Mouse (Mus musculus): Measurements from ENCODE around the gene Cdh18. TPM values are rescaled to one million over a fixed set of nuclear protein-coding genes. Genes with fewer than 3 reads are reported as not detected.
"Not testable (repeated sequence)": the region's sequence is repeated elsewhere in the genome, so short reads cannot be mapped to it uniquely, and the experiment has no call there.

Cdh18 gene
- polyA plus RNA-seq, 1 experiment from 2014 or later: 0.42 TPM

- no peak overlapping the region for H3K9ac ChIP-seq (replicated peaks; ENCODE audit: low read length)
- H3K4me1 ChIP-seq (ENCODE audit: control insufficient read depth, insufficient read depth, low read length): no peaks in the 10 kb centered on the region
- H3K27me3 ChIP-seq (ENCODE audit: control insufficient read depth, insufficient read depth, low read length): no peaks in the 10 kb centered on the region
- no peak overlapping the region for H3K27ac ChIP-seq (replicated peaks; ENCODE audit: low read depth, low read length)
- H3K4me2 ChIP-seq (ENCODE audit: low read depth, low read length): no peak overlapping the region
- WGBS: 75% methylated on average over 1 of the region's 1 CpGs
- DNase-seq (ENCODE audit: low spot score) (no peak), ATAC-seq (replicated peaks; ENCODE audit: insufficient number of reproducible peaks, low FRiP score, low TSS enrichment, low read depth) (no peak)
- H3K9me3 ChIP-seq (replicated peaks; ENCODE audit: control insufficient read depth, low read length): no peaks in the 10 kb centered on the region
- H3K36me3 ChIP-seq (replicated peaks; ENCODE audit: control insufficient read depth, insufficient read depth, low read depth, low read length): no peaks in the 10 kb centered on the region
- no peak overlapping the region for H3K4me3 ChIP-seq (ENCODE audit: low read depth, low read length)
These were observed 177.8 kb downstream of the Cdh18 start for GRCm38 (mm10) chr15:22726574-22726973.

GRCm38 (mm10) chr15:22733039-22733438 is 184.2 kb downstream of the Cdh18 start:
- no peak for DNase-seq (ENCODE audit: low spot score)

GRCm38 (mm10) chr15:22736165-22736564 is 187.3 kb downstream of the Cdh18 start:
- Histone ChIP-seq H3K9ac (replicated peaks; ENCODE audit: low read length) (no peak overlapping the region), H3K4me3 (ENCODE audit: low read depth, low read length) (no peak overlapping the region), H3K4me2 (ENCODE audit: low read depth, low read length) (no peak overlapping the region), H3K9me3 (replicated peaks; ENCODE audit: control insufficient read depth, low read length) (no peaks in the 10 kb centered on the region), H3K27me3 (ENCODE audit: control insufficient read depth, insufficient read depth, low read length) (no peaks in the 10 kb centered on the region), H3K4me1 (ENCODE audit: control insufficient read depth, insufficient read depth, low read length) (no peaks in the 10 kb centered on the region), H3K27ac (replicated peaks; ENCODE audit: low read depth, low read length) (no peak overlapping the region), H3K36me3 (replicated peaks; ENCODE audit: control insufficient read depth, insufficient read depth, low read depth, low read length) (no peaks in the 10 kb centered on the region)
- WGBS: 71% methylated on average over 3 of the region's 3 CpGs
- ATAC-seq (replicated peaks; ENCODE audit: insufficient number of reproducible peaks, low FRiP score, low TSS enrichment, low read depth) (no peak), DNase-seq (ENCODE audit: low spot score) (no peak)

More at GRCm38 (mm10) chr15:22733039-22733438, 184.2 kb downstream of the Cdh18 start:
- H3K36me3 ChIP-seq (replicated peaks; ENCODE audit: control insufficient read depth, insufficient read depth, low read depth, low read length): no peaks in the 10 kb centered on the region
- no peak overlapping the region for H3K27ac ChIP-seq (replicated peaks; ENCODE audit: low read depth, low read length)
- H3K4me2 ChIP-seq (ENCODE audit: low read depth, low read length): no peak overlapping the region
- H3K9me3 ChIP-seq (replicated peaks; ENCODE audit: control insufficient read depth, low read length): no peaks in the 10 kb centered on the region
- no peak for ATAC-seq (replicated peaks; ENCODE audit: insufficient number of reproducible peaks, low FRiP score, low TSS enrichment, low read depth)
- no peak overlapping the region for H3K9ac ChIP-seq (replicated peaks; ENCODE audit: low read length)
- H3K27me3 ChIP-seq (ENCODE audit: control insufficient read depth, insufficient read depth, low read length): no peaks in the 10 kb centered on the region
- H3K4me3 ChIP-seq (ENCODE audit: low read depth, low read length): no peak overlapping the region
- no peaks in the 10 kb centered on the region for H3K4me1 ChIP-seq (ENCODE audit: control insufficient read depth, insufficient read depth, low read length)

- ATAC-seq (replicated peaks; ENCODE audit: insufficient number of reproducible peaks, low FRiP score, low TSS enrichment, low read depth); H3K27me3 ChIP-seq (ENCODE audit: control insufficient read depth, insufficient read depth, low read length); H3K9me3 ChIP-seq (replicated peaks; ENCODE audit: control insufficient read depth, low read length); H3K36me3 ChIP-seq (replicated peaks; ENCODE audit: control insufficient read depth, insufficient read depth, low read depth, low read length); H3K9ac ChIP-seq (replicated peaks; ENCODE audit: low read length); DNase-seq (ENCODE audit: low spot score); H3K4me1 ChIP-seq (ENCODE audit: control insufficient read depth, insufficient read depth, low read length); H3K27ac ChIP-seq (replicated peaks; ENCODE audit: low read depth, low read length); H3K4me2 ChIP-seq (ENCODE audit: low read depth, low read length); H3K4me3 ChIP-seq (ENCODE audit: low read depth, low read length): not testable (repeated sequence)
These were observed 212.4 kb downstream of the Cdh18 start for GRCm38 (mm10) chr15:22761257-22761656.

- not testable (repeated sequence) for ATAC-seq (replicated peaks; ENCODE audit: insufficient number of reproducible peaks, low FRiP score, low TSS enrichment, low read depth); H3K4me3 ChIP-seq (ENCODE audit: low read depth, low read length); DNase-seq (ENCODE audit: low spot score); H3K4me1 ChIP-seq (ENCODE audit: control insufficient read depth, insufficient read depth, low read length); H3K4me2 ChIP-seq (ENCODE audit: low read depth, low read length); H3K9ac ChIP-seq (replicated peaks; ENCODE audit: low read length); H3K27me3 ChIP-seq (ENCODE audit: control insufficient read depth, insufficient read depth, low read length); H3K27ac ChIP-seq (replicated peaks; ENCODE audit: low read depth, low read length); H3K36me3 ChIP-seq (replicated peaks; ENCODE audit: control insufficient read depth, insufficient read depth, low read depth, low read length); H3K9me3 ChIP-seq (replicated peaks; ENCODE audit: control insufficient read depth, low read length)
- WGBS: 89% methylated on average over 3 of the region's 3 CpGs
These were observed 217.8 kb downstream of the Cdh18 start for GRCm38 (mm10) chr15:22766591-22766990.

- Histone ChIP-seq H3K36me3 (replicated peaks; ENCODE audit: control insufficient read depth, insufficient read depth, low read depth, low read length) (no peaks in the 10 kb centered on the region), H3K4me3 (ENCODE audit: low read depth, low read length) (no peak overlapping the region), H3K9me3 (replicated peaks; ENCODE audit: control insufficient read depth, low read length) (no peaks in the 10 kb centered on the region), H3K9ac (replicated peaks; ENCODE audit: low read length) (no peak overlapping the region), H3K4me1 (ENCODE audit: control insufficient read depth, insufficient read depth, low read length) (no peaks in the 10 kb centered on the region), H3K27me3 (ENCODE audit: control insufficient read depth, insufficient read depth, low read length) (no peaks in the 10 kb centered on the region), H3K27ac (replicated peaks; ENCODE audit: low read depth, low read length) (no peak overlapping the region), H3K4me2 (ENCODE audit: low read depth, low read length) (no peak overlapping the region)
- ATAC-seq (replicated peaks; ENCODE audit: insufficient number of reproducible peaks, low FRiP score, low TSS enrichment, low read depth) (no peak), DNase-seq (ENCODE audit: low spot score) (no peak)
- WGBS: 79% methylated on average over 4 of the region's 4 CpGs
These were observed 227.5 kb downstream of the Cdh18 start for GRCm38 (mm10) chr15:22776346-22776745.

GRCm38 (mm10) chr15:22789696-22790095 is 240.9 kb downstream of the Cdh18 start:
- DNase-seq (ENCODE audit: low spot score): no peak
- H3K4me3 ChIP-seq (ENCODE audit: low read depth, low read length): no peak overlapping the region
- H3K27ac ChIP-seq (replicated peaks; ENCODE audit: low read depth, low read length): no peak overlapping the region
- ATAC-seq (replicated peaks; ENCODE audit: insufficient number of reproducible peaks, low FRiP score, low TSS enrichment, low read depth): no peak
- no peak overlapping the region for H3K9ac ChIP-seq (replicated peaks; ENCODE audit: low read length)
- H3K9me3 ChIP-seq (replicated peaks; ENCODE audit: control insufficient read depth, low read length): no peaks in the 10 kb centered on the region
- H3K27me3 ChIP-seq (ENCODE audit: control insufficient read depth, insufficient read depth, low read length): no peaks in the 10 kb centered on the region
- H3K4me2 ChIP-seq (ENCODE audit: low read depth, low read length): no peak overlapping the region
- 93% methylated on average over 6 of the region's 6 CpGs for WGBS
- no peaks in the 10 kb centered on the region for H3K4me1 ChIP-seq (ENCODE audit: control insufficient read depth, insufficient read depth, low read length)
- H3K36me3 ChIP-seq (replicated peaks; ENCODE audit: control insufficient read depth, insufficient read depth, low read depth, low read length): no peaks in the 10 kb centered on the region

GRCm38 (mm10) chr15:22791791-22792190 is 243.0 kb downstream of the Cdh18 start:
- WGBS: 85% methylated on average over 3 of the region's 3 CpGs
- DNase-seq (ENCODE audit: low spot score): no peak
- no peaks in the 10 kb centered on the region for H3K36me3 ChIP-seq (replicated peaks; ENCODE audit: control insufficient read depth, insufficient read depth, low read depth, low read length)
- ATAC-seq (replicated peaks; ENCODE audit: insufficient number of reproducible peaks, low FRiP score, low TSS enrichment, low read depth): no peak
- H3K27me3 ChIP-seq (ENCODE audit: control insufficient read depth, insufficient read depth, low read length): no peaks in the 10 kb centered on the region
- H3K9ac ChIP-seq (replicated peaks; ENCODE audit: low read length): no peak overlapping the region
- H3K9me3 ChIP-seq (replicated peaks; ENCODE audit: control insufficient read depth, low read length): no peaks in the 10 kb centered on the region
- no peak overlapping the region for H3K4me3 ChIP-seq (ENCODE audit: low read depth, low read length)
- H3K4me1 ChIP-seq (ENCODE audit: control insufficient read depth, insufficient read depth, low read length): no peaks in the 10 kb centered on the region
- H3K27ac ChIP-seq (replicated peaks; ENCODE audit: low read depth, low read length): no peak overlapping the region
- no peak overlapping the region for H3K4me2 ChIP-seq (ENCODE audit: low read depth, low read length)
